Mouse (Mus musculus) R1 (cell line): ENCODE results near the gene Rab4a.

Experiments used
- DNase-seq: peaks from one replicate; pipeline ENCODE4 v3.0.0-alpha.2; 2018; ENCODE audit warnings: low read depth, low spot score

The Rab4a gene

DNA sequence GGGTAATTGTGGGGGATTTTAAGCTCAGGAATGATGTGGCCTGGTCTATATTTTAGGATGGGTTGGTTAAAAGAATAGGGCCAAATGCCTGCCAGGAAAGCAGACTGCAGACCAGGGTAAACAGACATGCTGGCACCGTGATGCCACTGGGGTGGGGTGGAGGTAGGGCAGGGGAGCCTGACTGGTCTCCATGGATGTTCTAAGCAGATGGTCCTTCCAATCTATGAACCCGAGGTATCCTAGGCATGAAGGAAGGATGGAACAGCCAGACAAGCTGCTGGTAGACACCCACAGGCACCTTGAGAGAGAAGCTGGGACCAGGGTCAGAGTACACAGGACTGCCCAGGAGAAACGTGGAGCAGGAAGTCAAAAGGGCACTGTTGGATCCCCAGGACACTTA, 41.8 kb downstream of the Rab4a start:
- DNase-seq = no peak

DNA sequence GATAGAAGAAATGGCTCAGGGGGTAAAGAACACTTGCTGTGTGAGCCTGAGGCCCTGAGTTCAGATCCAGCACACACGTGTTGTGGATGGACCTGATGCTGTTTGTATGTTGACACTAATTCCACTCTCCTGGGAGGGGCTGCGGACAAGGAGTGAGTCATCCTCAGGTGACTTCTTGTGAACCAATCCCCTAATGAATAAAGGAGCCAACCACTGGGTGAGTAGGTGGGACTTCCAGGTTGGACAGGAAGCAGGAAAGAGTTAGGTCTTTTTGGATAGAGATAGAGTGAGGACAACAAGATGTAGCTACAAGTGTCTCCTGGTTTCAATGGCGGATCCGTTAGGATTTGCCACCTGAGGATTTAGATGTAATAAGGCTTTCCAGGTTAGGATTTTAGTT, 43.6 kb downstream of the Rab4a start:
- DNase-seq = peak; percentile 90

DNA sequence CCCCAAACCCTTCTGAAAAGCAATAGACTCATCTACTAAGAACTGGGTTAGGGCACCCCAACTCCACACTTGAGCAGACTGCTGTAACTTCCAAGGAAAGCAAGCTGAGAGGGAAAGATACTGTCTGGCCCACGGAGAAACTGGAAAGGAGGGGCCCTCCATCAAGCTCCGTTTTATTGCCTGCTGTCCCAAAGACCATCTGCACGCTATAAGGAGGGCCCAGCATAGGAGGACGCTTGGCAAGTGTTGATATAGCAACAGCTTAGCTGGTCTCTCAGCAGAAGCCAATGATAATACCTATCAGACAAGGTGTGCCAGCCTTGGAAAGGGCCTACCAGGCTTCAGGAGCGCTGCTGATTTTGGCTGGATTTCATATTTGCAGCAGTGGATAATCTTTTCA, 45.8 kb downstream of the Rab4a start:
- no peak for DNase-seq

DNA sequence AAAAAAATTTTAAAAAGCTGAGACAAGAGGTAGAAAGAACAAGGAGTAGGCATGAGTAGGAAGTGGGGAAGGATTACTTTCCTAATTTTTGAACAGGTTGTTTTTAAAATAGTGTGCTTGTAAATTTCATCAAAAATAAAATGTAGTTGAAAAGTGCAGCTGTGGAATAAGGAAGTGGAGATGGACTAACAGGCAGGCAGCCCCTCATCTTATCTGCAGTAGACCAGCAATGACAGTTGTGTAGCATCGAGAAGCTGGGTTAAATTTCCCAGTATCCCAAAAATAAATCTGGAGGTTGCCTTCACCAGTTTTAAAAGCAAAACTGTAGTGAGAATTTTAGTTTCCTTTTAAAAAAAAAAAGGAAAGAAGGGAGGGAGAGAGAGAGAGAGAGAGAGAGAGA, 48.5 kb downstream of the Rab4a start:
- no peak for DNase-seq

DNA sequence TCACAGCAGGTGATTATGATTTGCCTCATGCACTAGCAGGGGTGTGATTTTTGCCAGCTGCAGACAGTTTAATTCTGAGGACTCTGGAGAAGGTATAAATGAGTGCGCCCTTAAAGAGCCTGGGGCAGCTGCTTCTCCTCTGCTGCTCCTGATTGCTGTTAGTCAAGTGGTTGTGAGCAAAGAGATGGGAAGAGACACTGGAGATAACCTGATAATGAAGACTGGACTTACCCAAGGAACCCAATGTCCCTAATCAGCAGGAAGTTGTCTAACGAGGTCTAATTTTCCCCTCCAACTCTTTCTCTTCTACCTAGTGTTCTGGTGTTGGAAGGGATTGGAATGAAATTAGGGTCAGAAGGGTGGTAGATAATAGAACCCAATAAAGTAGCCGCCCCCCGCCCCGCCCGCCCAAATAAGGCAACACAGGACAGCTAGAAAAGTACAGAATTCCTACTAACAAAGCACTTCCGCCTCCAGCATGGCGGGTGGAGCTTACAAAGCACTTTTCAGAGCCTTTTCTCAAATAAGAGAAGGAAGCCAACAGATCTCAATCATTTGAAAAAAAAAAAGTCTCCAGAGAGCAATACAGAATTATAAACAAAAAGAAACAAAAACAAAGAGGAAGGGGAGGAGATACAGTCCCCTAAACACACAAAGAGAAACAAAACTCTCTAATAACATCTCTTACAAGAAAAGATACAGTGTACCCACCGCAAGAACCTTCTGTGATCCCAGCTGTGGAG, 49.1 kb downstream of the Rab4a start:
- peak; percentile 50 for DNase-seq

DNA sequence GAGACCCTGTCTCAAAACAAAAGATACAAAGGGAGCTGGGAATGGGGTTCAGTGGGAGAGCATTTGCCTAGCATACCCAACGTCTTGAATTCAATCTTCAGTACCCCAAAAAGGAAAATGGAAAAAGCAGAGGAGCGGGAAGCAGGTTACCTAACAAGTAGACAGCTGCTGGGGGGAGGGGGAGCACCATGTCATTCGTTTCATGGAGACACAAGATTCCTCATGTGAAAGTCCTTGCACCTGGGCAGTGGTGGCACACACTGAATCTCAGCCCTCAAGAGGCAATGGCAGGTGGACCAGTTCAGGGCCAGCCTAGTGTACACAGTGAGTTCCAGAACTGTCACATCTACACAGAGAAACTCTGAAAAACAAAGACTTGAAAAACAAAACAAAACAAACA, 51.6 kb downstream of the Rab4a start:
- DNase-seq = no peak

DNA sequence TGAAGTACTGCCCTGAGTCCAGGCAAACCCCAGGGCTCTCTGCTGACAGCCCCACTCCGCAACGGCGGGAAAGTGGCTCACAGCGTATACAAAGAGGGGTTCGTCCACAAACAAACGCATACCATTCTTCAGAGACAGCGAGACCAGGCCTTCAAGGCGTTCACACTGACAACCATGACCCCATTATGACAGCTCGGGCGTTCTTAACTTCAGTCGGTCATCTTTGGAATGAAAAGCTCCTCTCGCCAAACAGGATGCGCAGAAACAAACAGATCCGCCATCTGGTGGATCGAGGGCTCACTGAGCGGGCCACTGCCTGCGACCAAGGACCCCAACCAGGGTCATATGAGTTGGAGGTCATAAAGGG, 52.8 kb downstream of the Rab4a start:
- DNase-seq = no peak

DNA sequence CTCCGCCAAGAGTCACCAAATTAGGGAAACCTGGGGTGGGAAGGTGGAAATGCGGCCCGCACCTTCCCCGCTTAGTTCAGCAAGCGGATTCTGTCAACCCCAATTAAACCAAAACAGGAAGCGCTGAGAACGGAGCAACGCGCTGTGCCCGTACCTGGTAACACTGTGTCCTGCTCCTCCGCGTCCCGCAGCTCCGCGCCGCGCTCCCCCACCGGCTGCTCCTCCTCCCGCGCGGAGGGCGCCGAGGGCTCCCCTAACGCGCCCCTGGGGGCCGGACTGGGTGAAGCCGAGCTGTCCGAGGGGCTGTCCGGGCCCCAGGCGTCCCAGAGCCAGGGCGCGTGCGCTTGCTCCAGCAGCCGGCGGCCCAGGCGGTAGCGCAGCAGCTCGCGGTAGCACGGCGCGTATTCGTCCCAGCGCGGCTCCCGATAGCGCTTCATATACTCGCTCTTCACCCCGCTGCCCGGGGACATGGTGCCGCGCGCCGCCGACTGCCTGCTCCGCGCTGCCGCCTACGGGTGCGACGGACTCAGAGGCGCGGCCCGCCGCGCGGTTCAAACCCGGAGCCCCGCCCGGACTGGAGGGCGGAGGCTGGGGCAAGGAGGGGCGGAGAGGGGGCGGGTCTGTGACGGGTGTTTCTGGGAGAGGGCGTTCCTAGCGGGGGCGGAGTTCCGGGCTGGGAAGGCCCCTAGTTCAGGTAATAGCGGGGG, 53.3 kb downstream of the Rab4a start:
- DNase-seq = peak; percentile 93

GRCm38 (mm10) chr8:123859648-123860259, 54.0 kb downstream of the Rab4a start, which contains the start of gene Ccsap:
Gene Ccsap, minus strand, starts transcription at chr8:123860209.
- DNase-seq = no peak

DNA sequence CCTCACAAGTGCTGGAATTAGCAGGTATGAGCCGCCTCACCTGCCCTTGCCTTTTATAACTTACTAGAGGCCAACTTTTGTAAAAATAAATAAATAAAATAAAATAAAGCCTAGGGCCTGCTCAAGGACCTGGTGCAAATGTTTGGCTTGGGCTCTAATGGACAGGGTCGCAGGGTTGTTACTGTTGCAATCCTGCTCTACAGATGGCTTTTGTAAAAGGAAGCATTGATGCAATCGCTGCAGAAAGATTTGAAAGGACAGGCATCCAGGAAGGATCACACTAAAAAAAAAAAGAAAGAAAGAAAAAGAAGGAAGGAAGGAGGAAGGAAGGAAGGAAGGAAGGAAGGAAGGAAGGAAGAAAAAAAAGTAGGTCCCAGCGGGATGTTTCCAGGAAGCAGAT, 54.6 kb downstream of the Rab4a start:
- DNase-seq = no peak

- DNase-seq = no peak
Observed at GRCm38 (mm10) chr8:123865786-123866185, 60.0 kb downstream of the Rab4a start.

GRCm38 (mm10) chr8:123866971-123867370, 61.2 kb downstream of the Rab4a start:
- no peak for DNase-seq

DNA sequence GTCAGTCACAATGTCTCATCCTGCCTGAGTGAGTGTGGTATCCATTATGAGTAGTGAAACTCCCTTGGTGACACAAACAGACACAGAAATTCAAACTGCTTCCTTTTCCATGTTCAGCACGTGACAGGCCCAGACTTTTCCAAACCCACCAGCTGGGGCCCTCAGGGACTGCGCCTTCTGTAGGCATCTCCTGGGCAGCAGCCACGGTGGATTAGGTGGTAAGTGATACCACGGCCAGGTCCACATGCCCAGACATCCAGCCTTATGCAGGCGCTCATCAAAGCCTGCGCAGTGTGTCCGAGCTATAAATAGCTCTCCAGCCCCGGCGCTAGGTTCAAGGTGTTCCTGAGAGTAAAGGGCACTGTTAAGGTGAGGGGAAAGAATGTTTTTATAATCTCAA, 66.3 kb downstream of the Rab4a start:
- no peak for DNase-seq

GRCm38 (mm10) chr8:123873364-123873763, 67.6 kb downstream of the Rab4a start:
- no peak for DNase-seq

DNA sequence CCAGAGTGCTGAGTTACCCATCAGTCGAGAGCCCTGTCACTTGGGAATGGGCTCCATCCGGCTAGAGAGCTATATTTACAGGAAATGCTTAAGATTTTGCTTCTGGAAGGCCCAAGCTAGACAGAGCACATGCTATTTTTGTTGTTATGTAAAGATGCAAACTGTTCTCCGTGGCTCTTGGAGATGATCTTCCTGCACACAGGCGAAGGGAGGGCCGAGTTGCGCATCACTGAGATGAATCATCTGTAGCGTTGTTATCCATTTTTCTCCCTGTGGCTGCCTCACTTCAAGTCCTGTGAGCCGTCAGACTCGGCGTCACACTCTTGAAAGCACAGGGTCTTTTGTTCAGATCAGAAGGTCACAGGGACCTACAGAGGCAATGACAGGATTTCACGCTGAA, 68.5 kb downstream of the Rab4a start:
- no peak for DNase-seq

DNA sequence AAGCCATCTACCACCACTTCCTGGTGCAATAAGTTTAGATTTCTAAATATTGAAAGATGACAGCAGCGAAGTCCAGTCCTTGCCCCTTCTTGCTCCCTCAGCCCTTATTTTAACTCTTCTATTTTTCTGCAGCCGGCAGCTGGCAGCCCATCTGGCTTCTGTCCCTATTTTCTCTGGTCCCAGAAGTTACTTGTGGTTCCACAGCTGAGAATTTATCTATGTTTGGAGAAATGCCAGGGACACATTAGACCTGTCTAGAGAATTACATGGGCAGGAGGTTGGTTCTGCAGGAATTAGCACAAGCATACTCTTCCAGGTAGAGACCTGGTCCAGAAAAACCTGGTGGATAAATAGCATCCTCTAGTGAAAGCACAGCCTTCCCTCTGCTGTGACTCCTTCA, 72.1 kb downstream of the Rab4a start:
- no peak for DNase-seq

- DNase-seq = no peak
Observed at GRCm38 (mm10) chr8:123880271-123880670, 74.5 kb downstream of the Rab4a start.

- DNase-seq = no peak
Observed at GRCm38 (mm10) chr8:123880821-123881350, 75.1 kb downstream of the Rab4a start.

GRCm38 (mm10) chr8:123882412-123882811, 76.6 kb downstream of the Rab4a start:
- no peak for DNase-seq

GRCm38 (mm10) chr8:123883094-123883493, 77.3 kb downstream of the Rab4a start:
- no peak for DNase-seq
